Mouse (Mus musculus) lung, postnatal 10 days (tissue): ENCODE data around the gene Tmem229a.

Experiments used
- DNase-seq: peaks from one replicate; pipeline ENCODE4 v3.0.0; 2021

The Tmem229a gene

GRCm38 (mm10) chr6:24955946-24956585, at the start of gene Tmem229a:
Tmem229a (minus strand) TSS chr6:24956297.
- peak; percentile 4 for DNase-seq

GRCm38 (mm10) chr6:24993754-24994153, 37.7 kb upstream of the Tmem229a start:
- DNase-seq: no peak

DNA sequence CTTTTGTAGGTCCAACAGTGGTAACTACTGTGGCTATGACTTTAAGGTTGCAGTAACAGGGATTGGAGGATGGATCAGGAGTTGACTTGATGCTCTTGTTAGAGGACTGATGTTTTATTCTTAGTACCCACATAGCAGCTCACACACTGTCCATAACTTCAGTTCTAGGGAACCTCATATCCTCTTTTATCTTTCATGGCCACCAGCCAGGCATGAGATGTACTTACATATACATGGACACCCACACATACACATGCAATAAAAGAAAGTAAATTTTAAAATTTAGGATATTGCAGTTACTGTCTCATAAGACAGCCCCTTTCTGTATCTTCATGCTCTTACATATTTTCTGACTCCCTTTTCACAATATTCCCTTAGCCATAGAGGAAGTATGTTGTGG, 33.7 kb upstream of the Tmem229a start:
- DNase-seq: no peak

- DNase-seq: no peak
Measured at GRCm38 (mm10) chr6:24976176-24976575, 20.1 kb upstream of the Tmem229a start.

GRCm38 (mm10) chr6:24968471-24969223, 12.6 kb upstream of the Tmem229a start:
- no peak for DNase-seq

DNA sequence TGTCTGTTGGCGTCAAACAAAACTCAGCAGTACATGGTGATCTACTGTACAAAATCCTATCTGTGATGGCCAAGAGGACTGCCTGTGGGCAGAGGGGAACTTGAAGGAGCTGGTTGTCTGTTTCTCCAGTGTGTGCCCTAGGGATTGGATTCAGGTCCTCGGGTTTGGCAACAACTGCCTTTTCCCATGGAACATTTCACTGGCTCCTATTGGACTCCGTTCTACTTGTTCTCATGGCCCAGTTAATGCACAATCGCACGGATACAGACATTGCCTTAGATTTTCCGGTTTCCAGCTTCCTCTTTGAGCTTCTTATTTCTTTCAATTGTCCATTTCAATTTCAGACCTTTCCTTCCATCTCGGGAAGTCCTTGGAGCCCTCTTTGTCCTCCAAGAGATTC, 11.6 kb upstream of the Tmem229a start:
- DNase-seq: no peak

DNA sequence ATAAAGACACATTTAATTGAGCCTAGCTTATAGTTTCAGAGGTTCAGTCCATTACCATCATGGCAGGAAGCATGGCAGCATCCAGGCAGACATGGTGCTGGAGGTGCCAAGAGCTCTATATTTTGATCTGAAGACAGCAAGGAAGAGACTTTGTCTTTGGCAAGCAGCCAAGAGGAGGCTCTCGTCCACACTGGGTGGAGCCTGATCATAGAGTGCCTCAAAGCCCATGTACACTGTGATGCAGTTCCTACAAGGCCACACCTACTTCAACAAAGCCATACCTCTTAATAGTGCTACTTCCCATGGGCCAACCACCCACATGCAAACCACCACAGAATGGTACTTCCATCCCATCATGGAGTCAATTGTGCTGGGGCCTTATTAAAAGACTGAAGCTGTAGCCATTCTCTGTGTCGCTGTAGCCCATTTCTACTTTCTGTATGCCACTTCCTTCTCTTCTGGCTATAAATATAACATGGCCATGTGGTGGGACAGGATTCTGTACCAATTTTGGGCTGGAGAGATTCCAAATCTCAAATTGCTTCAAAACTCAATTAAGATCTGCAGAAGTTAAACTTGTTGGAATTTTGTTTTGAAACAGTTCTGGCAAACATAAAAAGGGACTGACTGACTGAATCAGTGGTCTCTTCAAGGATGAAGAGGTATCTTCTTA, 10.0 kb upstream of the Tmem229a start:
- no peak for DNase-seq

GRCm38 (mm10) chr6:24963754-24964153, 7.7 kb upstream of the Tmem229a start:
- DNase-seq: no peak

- DNase-seq: no peak
Measured at GRCm38 (mm10) chr6:24956586-24956973, 483 bp upstream of the Tmem229a start.

DNA sequence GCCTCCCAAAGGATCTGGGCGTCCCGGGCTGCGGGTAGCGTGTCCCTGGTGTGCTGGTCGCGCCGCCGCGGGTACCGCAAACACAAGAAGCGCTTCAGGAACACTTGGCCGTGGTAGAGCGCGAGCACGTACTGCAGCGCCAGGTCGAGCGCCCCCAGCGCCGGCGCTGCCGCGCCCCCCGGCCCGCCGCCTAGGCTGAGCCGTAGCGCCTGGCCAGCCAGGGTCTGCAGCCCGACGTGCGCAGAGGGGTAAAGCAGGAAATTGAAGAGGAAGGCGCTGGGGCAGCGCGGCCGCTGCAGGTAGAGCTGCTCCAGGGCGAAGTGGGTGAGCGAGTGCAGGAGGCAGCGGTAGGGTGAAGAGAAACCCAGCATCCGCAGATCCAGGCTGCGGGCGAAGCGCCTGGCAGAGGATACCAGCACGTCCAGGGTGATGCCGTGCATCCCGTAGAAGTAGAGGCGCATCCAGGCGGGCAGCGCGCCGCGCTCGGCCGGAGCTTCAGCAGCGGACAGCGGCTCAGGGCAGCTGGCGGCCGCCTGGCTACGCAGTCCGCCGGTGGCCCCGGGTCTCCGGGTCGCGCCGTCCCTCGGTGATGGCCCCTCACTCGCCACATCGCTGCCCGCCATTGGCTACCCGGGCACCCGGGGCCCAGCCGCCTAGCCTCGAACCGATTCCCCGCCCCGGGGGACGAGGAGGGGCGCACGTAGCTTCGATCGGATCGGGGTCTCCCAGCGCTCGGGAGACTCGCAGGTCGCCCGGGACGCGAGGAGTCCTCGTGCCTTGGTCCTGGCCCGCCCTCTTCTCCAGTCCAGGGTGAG, 759 bp downstream of the Tmem229a start:
- peak; percentile 2 for DNase-seq

- DNase-seq: no peak
Measured at GRCm38 (mm10) chr6:24954126-24954525, 2.0 kb downstream of the Tmem229a start.

GRCm38 (mm10) chr6:24952341-24952740, 3.8 kb downstream of the Tmem229a start:
- DNase-seq: no peak

DNA sequence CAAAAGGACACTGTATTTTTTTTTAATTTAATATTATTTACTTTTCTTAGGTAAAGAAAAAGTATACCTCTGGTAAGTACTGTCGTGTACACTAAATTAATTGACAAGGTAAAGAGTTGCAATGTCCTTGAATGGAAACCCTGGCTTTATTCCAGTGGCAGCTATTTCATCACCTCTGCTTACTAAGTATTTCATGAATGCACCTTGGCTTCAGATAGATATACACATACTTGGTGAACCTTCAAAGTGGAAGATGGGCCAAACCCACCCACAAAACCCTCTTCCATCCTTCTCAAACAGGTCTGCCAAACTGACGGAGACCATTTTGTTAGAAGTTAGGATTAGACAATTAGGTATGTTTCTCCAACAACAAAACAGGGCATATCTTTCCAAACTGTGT, 5.4 kb downstream of the Tmem229a start:
- DNase-seq: no peak

DNA sequence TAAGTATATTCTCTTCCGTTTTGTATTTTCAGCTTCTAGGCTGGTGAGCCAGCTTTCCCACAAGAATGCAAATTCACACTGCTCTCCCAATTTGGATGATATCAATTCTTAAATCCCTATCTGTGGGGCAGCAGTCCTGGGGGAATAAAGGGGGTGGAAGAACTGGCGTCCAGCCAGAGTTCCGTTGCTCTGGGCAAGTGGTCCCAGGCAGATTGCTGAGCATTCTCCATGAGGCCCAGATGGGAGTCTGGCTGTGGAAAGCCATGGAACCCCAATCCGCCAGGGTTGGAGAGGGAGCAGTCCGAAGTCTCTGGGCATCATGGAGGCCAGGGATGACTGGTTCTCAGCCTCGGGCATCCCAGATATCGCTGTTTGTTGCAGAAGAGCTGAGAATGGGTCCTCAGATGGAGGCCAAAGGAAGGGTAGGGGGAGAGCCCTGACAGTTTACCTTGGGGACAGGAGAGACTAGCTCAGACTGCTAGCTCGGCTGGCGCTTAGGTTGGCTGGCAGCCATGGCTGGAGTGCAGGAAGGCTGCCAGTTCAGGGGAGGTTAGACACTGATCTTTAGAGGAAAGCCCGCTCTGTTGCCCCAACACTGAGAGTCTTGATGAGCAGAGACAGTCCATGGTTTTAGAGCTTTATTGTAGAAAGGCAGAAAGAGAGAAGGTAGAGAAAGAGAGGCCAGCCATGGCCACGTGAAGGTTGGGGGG, 30.9 kb downstream of the Tmem229a start:
- DNase-seq: no peak

DNA sequence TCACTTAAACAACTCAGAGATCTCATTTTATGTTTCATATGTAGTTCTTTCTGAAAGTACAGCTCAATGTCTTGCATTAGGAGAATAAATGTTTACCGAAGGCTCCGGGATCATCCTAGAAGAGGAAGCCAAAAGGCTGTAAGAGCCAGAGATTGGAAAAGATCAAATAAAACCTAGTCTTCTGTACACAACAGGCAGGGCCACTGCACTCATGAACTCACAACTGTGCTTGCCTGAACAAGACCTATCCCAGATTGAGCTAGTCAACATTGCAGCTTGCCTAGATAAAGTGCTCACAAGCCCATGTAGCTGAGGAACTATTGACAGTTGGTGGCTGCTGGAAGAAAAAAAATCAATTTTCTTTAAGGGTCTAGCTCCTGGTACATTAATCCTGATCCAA, 42.5 kb downstream of the Tmem229a start:
- DNase-seq: no peak

- no peak for DNase-seq
Measured at GRCm38 (mm10) chr6:24910728-24911105, 45.4 kb downstream of the Tmem229a start.

DNA sequence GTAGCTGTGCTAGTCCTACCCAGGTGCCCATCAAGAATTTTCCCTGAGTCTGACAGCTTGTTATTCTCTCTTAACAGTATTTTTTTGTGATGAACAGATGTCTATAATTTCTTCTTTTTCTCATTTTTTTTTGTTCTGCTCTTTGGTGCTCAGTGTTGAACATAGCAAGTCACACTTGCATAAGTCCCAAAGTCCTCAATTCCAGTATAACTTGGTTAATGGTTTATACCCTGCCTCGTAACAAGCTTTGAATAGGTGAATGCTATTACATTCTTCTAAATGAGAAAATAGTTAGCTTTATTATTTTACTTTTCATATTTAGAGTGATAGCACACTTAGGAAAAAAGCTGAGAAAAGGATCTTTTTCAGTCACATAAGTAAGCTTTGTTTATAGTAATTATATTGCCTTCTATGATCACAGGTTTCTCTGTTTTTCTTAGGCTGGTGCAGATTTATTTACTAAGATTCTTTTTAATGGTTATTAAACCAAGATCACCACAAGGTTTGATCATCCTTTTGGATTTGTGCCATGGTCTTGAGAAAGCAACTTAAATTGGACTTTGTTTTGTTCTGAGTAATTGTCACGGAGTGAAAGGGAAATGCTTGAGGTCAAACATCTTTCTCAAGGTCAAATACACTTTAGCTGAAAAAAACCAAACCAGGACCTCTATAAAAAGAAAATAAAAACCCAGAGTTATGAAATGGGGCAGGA, 45.9 kb downstream of the Tmem229a start:
- no peak for DNase-seq

DNA sequence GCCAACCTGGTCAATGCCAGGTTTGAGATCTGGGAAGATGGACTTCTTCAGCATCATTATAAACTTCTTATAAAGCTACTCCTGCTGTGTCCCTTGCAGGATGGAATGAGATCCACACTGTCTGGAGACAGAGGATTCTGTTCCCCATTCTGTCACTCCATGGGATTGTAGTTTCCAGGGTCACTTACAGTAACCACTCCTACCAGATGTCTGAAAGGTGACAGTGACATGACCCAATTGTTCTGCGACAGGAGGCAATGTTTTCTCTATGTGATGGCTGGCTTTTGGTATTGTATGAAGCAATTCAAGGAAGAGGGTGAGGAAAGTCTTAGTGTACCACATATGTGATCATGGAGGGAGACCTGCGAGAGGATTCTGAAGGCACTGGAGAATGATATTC, 48.3 kb downstream of the Tmem229a start:
- DNase-seq: peak; percentile 3

DNA sequence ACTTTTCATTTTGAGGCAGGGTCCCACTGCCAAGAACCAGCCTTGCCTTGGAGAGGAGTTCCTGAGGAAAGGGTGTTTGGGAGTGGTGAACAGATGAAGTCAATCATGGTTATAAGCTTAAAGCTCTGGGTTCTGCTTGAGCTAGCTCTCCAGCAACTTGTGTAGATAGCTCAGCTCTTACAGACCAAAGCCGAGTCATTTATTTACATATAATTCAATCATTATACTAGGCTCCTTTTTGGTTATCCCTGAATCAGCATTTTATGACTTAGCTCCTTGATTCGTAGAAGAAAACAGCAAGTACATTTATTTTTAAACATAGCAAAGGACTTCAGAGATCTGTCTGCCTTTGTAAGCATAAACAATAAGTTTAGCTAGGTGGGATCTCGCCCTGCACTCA, 51.0 kb downstream of the Tmem229a start:
- DNase-seq: no peak
